Mouse (Mus musculus): ENCODE results near the gene Idua. TPM values are rescaled to one million over a fixed set of nuclear protein-coding genes. Genes with fewer than 3 reads are reported as not detected.
A peak's percentile ranks its signal among the peaks of the same experiment; 100 is the strongest.

Idua gene
- polyA plus RNA-seq, 1 experiment from 2014 or later, result 14.6 TPM

GRCm38 (mm10) chr5:108655891-108656650, 4.1 kb upstream of the Idua start:
- Histone ChIP-seq H3K9me3 (no peaks in the 10 kb centered on the region), H3K9ac (no peak overlapping the region), H3K27ac (no peak overlapping the region), H3K4me3 (no peak overlapping the region), H3K4me2 (no peak overlapping the region), H3K4me1 (peaks cover 14% of the 10 kb centered on the region), H3K36me3 (peaks cover 69% of the 10 kb centered on the region), H3K27me3 (no peaks in the 10 kb centered on the region)
- no peak for ATAC-seq (ENCODE audit: insufficient number of reproducible peaks, insufficient read depth, low FRiP score, low TSS enrichment, low read depth)
- WGBS, result 93% methylated on average over 15 of the region's 15 CpGs

DNA sequence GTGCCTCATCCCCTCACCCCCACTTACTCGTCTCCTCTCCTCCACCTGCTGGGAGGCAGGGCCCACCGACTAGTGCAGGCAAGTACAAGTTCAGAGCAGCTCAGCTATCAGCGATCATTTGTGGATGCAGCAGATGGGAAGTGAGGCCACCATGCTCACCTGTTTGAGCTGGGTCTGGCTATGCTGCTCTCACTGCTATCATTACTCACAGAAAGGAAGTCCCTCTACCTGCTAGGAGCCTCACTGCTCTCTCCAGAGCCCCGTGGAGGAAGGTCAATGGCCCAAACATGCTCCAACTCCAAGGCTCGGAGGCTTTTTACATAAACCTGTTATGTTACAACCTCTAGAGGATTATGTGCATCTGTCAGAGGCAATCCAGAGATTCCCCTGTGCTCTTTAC, 2.7 kb upstream of the Idua start:
- Histone ChIP-seq H3K36me3 (peaks cover 56% of the 10 kb centered on the region), H3K4me3 (no peak overlapping the region), H3K27me3 (no peaks in the 10 kb centered on the region), H3K27ac (no peak overlapping the region), H3K4me1 (peaks cover 14% of the 10 kb centered on the region), H3K4me2 (no peak overlapping the region), H3K9ac (peak overlapping the region; percentile 37; the same call in 1 of the 2 replicates), H3K9me3 (no peaks in the 10 kb centered on the region)
- no peak for ATAC-seq (ENCODE audit: insufficient number of reproducible peaks, insufficient read depth, low FRiP score, low TSS enrichment, low read depth)
- WGBS, result 79% methylated on average over 5 of the region's 5 CpGs

- H3K36me3 ChIP-seq, result peaks cover 44% of the 10 kb centered on the region
- H3K9me3 ChIP-seq, result no peaks in the 10 kb centered on the region
- 83% methylated on average over 1 of the region's 1 CpGs for WGBS
- H3K27me3 ChIP-seq, result 0 out of 2 replicates have a peak, but pooled peaks cover 3% of the 10 kb centered on the region
- peaks cover 14% of the 10 kb centered on the region for H3K4me1 ChIP-seq
- 0 out of 2 replicates have a peak overlapping the region, but pooled peaks have one; percentile 21 for H3K9ac ChIP-seq
- no peak for ATAC-seq (ENCODE audit: insufficient number of reproducible peaks, insufficient read depth, low FRiP score, low TSS enrichment, low read depth)
- no peak overlapping the region for H3K27ac ChIP-seq
- H3K4me2 ChIP-seq, result no peak overlapping the region
- H3K4me3 ChIP-seq, result no peak overlapping the region
Observed at GRCm38 (mm10) chr5:108658611-108659010, 1.5 kb upstream of the Idua start.

- H3K4me1 ChIP-seq, result peaks cover 14% of the 10 kb centered on the region
- H3K36me3 ChIP-seq, result peaks cover 22% of the 10 kb centered on the region
- ATAC-seq (ENCODE audit: insufficient number of reproducible peaks, insufficient read depth, low FRiP score, low TSS enrichment, low read depth), result peak; percentile 95
- H3K9me3 ChIP-seq, result no peaks in the 10 kb centered on the region
- peak overlapping the region; percentile 95 for H3K9ac ChIP-seq
- H3K27me3 ChIP-seq, result peaks cover 10% of the 10 kb centered on the region; the same call in 1 of the 2 replicates
- 16% methylated on average over 36 of the region's 36 CpGs for WGBS
- H3K4me2 ChIP-seq, result peak overlapping the region; percentile 91
- peak overlapping the region; percentile 89 for H3K4me3 ChIP-seq
- peak overlapping the region; percentile 7; the same call in 1 of the 2 replicates for H3K27ac ChIP-seq
Observed at GRCm38 (mm10) chr5:108660632-108661268, 619 bp downstream of the Idua start.

- no peak for ATAC-seq (ENCODE audit: insufficient number of reproducible peaks, insufficient read depth, low FRiP score, low TSS enrichment, low read depth)
- peaks cover 14% of the 10 kb centered on the region for H3K4me1 ChIP-seq
- 82% methylated on average over 4 of the region's 4 CpGs for WGBS
- no peak overlapping the region for H3K4me3 ChIP-seq
- H3K4me2 ChIP-seq, result no peak overlapping the region
- peaks cover 6% of the 10 kb centered on the region for H3K36me3 ChIP-seq
- no peaks in the 10 kb centered on the region for H3K9me3 ChIP-seq
- H3K9ac ChIP-seq, result no peak overlapping the region
- peaks cover 10% of the 10 kb centered on the region; the same call in 1 of the 2 replicates for H3K27me3 ChIP-seq
- no peak overlapping the region for H3K27ac ChIP-seq
Observed at GRCm38 (mm10) chr5:108662772-108663171, 2.6 kb downstream of the Idua start.

DNA sequence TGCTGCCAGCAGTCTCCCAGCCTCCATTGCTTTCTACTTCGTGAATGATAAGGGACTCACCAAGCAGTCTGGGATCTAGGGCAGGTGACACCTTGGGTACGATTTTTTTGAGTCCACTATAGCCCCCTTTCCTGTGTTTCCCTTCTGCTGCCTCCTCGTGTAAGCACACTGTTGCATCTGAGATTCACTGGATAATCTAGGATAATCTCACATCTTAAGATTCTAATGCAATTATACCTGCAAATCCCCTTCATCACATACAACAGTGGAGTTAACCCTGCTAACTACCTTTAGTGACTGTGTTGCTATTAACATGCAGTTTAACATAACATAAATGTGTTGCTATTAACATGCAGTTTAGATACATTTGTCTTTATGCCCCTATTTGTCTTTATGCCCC, 4.9 kb downstream of the Idua start:
- Histone ChIP-seq H3K4me3 (no peak overlapping the region), H3K27ac (no peak overlapping the region), H3K27me3 (peaks cover 10% of the 10 kb centered on the region; the same call in 1 of the 2 replicates), H3K4me1 (peaks cover 16% of the 10 kb centered on the region), H3K4me2 (no peak overlapping the region), H3K9ac (no peak overlapping the region), H3K9me3 (no peaks in the 10 kb centered on the region), H3K36me3 (no peaks in the 10 kb centered on the region)
- WGBS, result 35% methylated on average over 3 of the region's 3 CpGs
- ATAC-seq (ENCODE audit: insufficient number of reproducible peaks, insufficient read depth, low FRiP score, low TSS enrichment, low read depth), result no peak

DNA sequence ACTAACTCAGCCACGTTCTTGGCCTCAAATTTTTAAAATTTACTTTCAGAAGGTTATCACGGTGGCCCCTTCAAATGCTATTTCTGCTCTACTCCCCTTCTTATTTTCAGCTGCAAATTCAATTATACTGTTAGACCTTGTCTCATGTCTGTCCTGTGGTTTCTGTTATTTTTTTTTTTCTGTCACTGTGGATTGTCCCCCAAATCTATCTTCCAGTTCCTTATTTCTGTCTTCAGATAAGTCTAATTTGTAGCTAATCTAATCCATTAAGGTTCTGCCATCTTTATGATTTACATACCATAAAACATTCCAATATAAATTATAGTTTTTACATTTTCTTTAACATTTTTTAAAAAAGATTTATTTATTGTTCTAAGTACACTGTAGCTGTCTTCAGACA, 7.2 kb downstream of the Idua start:
- 58% methylated on average over 2 of the region's 2 CpGs for WGBS
- Histone ChIP-seq H3K4me3 (no peak overlapping the region), H3K9me3 (no peaks in the 10 kb centered on the region), H3K36me3 (peaks cover 13% of the 10 kb centered on the region), H3K27ac (no peak overlapping the region), H3K27me3 (peaks cover 10% of the 10 kb centered on the region; the same call in 1 of the 2 replicates), H3K4me2 (no peak overlapping the region), H3K4me1 (peaks cover 18% of the 10 kb centered on the region), H3K9ac (no peak overlapping the region)
- no peak for ATAC-seq (ENCODE audit: insufficient number of reproducible peaks, insufficient read depth, low FRiP score, low TSS enrichment, low read depth)

DNA sequence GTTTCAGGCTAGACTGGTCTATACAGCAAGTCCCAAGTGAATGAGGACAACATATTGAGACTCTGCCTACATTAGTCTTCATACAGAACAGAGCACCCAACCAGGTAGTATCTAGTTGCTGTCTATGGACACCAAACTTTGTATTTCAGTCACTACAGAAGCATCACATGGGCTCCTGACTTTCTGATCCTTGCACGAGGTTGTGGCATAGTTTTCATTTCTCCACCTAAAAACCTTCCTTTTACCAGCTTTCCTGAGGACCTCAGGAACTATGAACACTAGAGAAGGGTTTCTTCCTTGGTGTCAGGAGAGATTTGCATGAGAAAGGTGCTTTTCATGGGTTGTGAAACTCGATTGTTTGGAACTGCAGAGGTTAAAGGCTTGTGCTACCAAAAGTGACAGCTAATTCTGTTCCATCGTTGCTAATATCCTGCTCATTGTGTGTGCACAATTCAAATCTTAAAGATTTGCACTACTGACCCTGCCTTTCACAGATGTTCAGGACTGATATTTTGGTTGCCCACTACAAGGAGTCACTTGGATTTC, 8.3 kb downstream of the Idua start:
- Histone ChIP-seq H3K36me3 (peaks cover 24% of the 10 kb centered on the region), H3K27ac (peak overlapping the region; percentile 89), H3K9ac (peak overlapping the region; percentile 80), H3K4me3 (peak overlapping the region; percentile 54), H3K9me3 (no peaks in the 10 kb centered on the region), H3K4me1 (peaks cover 18% of the 10 kb centered on the region), H3K27me3 (peaks cover 7% of the 10 kb centered on the region; the same call in 1 of the 2 replicates), H3K4me2 (peak overlapping the region; percentile 79)
- 15% methylated on average over 3 of the region's 3 CpGs for WGBS
- no peak for ATAC-seq (ENCODE audit: insufficient number of reproducible peaks, insufficient read depth, low FRiP score, low TSS enrichment, low read depth)

- ATAC-seq (ENCODE audit: insufficient number of reproducible peaks, insufficient read depth, low FRiP score, low TSS enrichment, low read depth), result peak; percentile 69
- peak within 1 kb of the TSS; percentile 54 for H3K4me3 ChIP-seq
- peak within 1 kb of the TSS; percentile 89 for H3K27ac ChIP-seq
- H3K4me1 ChIP-seq, result peaks cover 18% of the 10 kb centered on the region
- no peaks in the 10 kb centered on the region for H3K9me3 ChIP-seq
- H3K4me2 ChIP-seq, result peak within 1 kb of the TSS; percentile 79
- peaks cover 7% of the 10 kb centered on the region; the same call in 1 of the 2 replicates for H3K27me3 ChIP-seq
- H3K9ac ChIP-seq, result peak within 1 kb of the TSS; percentile 80
- H3K36me3 ChIP-seq, result peaks cover 31% of the 10 kb centered on the region
- 7% methylated on average over 43 of the region's 43 CpGs for WGBS
Observed at GRCm38 (mm10) chr5:108668977-108669936, 9.1 kb downstream of the Idua start, which contains the start of gene Dgkq. TSS of gene Dgkq (minus strand) at chr5:108669672.

- peak overlapping the region; percentile 54 for H3K4me3 ChIP-seq
- 77% methylated on average over 9 of the region's 9 CpGs for WGBS
Observed at GRCm38 (mm10) chr5:108669986-108670385, 9.9 kb downstream of the Idua start.

DNA sequence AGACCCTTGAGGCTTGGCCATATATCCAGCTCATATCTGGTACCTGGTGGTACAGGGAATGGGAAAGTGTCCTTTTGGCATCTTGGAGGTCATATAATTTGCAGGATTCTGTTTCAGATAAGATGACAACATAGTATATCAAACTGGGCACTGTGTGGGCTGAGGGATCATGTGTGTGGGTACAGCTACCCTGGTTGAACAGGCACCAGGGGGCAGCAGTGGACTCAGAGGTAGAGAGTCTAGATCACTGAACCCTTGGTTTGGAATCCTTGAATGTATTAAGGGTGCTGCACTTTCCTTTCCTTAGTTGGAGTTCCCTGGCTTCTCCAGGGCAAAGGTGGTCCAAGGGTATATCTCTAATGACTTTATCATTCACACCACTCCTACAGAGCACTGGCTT, 10.7 kb downstream of the Idua start:
- H3K4me3 ChIP-seq, result no peak overlapping the region
- H3K27me3 ChIP-seq, result no peaks in the 10 kb centered on the region
- ATAC-seq (ENCODE audit: insufficient number of reproducible peaks, insufficient read depth, low FRiP score, low TSS enrichment, low read depth), result no peak
- no peaks in the 10 kb centered on the region for H3K9me3 ChIP-seq
- peaks cover 19% of the 10 kb centered on the region for H3K4me1 ChIP-seq
- peaks cover 31% of the 10 kb centered on the region for H3K36me3 ChIP-seq
- no peak overlapping the region for H3K27ac ChIP-seq
- no peak overlapping the region for H3K9ac ChIP-seq
- no peak overlapping the region for H3K4me2 ChIP-seq

More at GRCm38 (mm10) chr5:108669986-108670385, 9.9 kb downstream of the Idua start:
- no peaks in the 10 kb centered on the region for H3K9me3 ChIP-seq
- ATAC-seq (ENCODE audit: insufficient number of reproducible peaks, insufficient read depth, low FRiP score, low TSS enrichment, low read depth), result no peak
- H3K4me1 ChIP-seq, result peaks cover 18% of the 10 kb centered on the region
- H3K4me2 ChIP-seq, result peak overlapping the region; percentile 79
- no peak overlapping the region for H3K27ac ChIP-seq
- peak overlapping the region; percentile 80 for H3K9ac ChIP-seq
- peaks cover 2% of the 10 kb centered on the region; the same call in 1 of the 2 replicates for H3K27me3 ChIP-seq
- H3K36me3 ChIP-seq, result peaks cover 31% of the 10 kb centered on the region

All from embryonic facial prominence, embryonic 13.5 days (tissue).